Mouse (Mus musculus) spleen, adult 2 months (tissue): Measurements from ENCODE around the gene Taf6.
A peak's percentile ranks its signal among the peaks of the same experiment; 100 is the strongest.

Source experiments
- CTCF ChIP-seq: fragments of 200-500 bp; IDR thresholded peaks from 2 replicates; pipeline ENCODE4 v1.5.1; 2011; ENCODE audit warnings: mild to moderate bottlenecking, inconsistent platforms; ENCODE audit not compliant: insufficient read depth, insufficient read length, insufficient replicate concordance; ENCODE audit errors: extremely low read depth
- POLR2A ChIP-seq: fragments of 200-500 bp; IDR thresholded peaks from 2 replicates; pipeline ENCODE4 v1.6.1; 2011; ENCODE audit warnings: low read depth, low read length, inconsistent platforms

- TF ChIP-seq CTCF: peak; percentile 80; the same call in 1 of the 2 replicates
- no peak for TF ChIP-seq POLR2A
Measured at GRCm38 (mm10) chr5:138222111-138222510, 34.9 kb upstream of the Taf6 start.
